Mouse (Mus musculus) midbrain, embryonic 10.5 days (tissue): ENCODE measurements around the gene Grip1. TPM values are rescaled to one million over a fixed set of nuclear protein-coding genes. Genes with fewer than 3 reads are reported as not detected.

Source experiments
- DNase-seq: peaks from one replicate; pipeline ENCODE4 v3.0.0-alpha.2; 2017; ENCODE audit warnings: low spot score
- H3K27ac ChIP-seq: fragments of 300-500 bp; sonication (generic); replicated peaks from 2 replicates; pipeline ENCODE4 v1.5.1; 2016; ENCODE audit warnings: mild to moderate bottlenecking
- H3K27me3 ChIP-seq: fragments of 300-500 bp; sonication (generic); 2 replicates; pipeline ENCODE4 v1.6.1; 2016; ENCODE audit warnings: low read depth, mild to moderate bottlenecking; ENCODE audit not compliant: poor library complexity, severe bottlenecking
- H3K36me3 ChIP-seq: fragments of 300-500 bp; sonication (generic); 2 replicates; pipeline ENCODE4 v1.6.1; 2016; ENCODE audit warnings: mild to moderate bottlenecking, moderate library complexity
- H3K4me1 ChIP-seq: fragments of 300-500 bp; sonication (generic); 2 replicates; pipeline ENCODE4 v1.6.1; 2016
- H3K4me3 ChIP-seq: fragments of 300-500 bp; sonication (generic); 2 replicates; pipeline ENCODE4 v1.5.1; 2016; ENCODE audit warnings: mild to moderate bottlenecking, moderate library complexity
- H3K9me3 ChIP-seq: fragments of 300-500 bp; sonication (generic); replicated peaks from 2 replicates; pipeline ENCODE4 v1.6.1; 2016; ENCODE audit warnings: mild to moderate bottlenecking
- WGBS: fragments of 180-500 bp; shearing (Covaris S2); methylation state at CpG from one replicate; pipeline ENCODE4 v1.1.7; 2016; 5-methylcytosine and 5-hydroxymethylcytosine counted together
- polyA plus RNA-seq: library from polyadenylated mRNA; unstranded; fragments of >200 nt; fragmentation: Nextera tagmentation; extraction: Ambion mirVana; gene quantifications from 2 replicates; pipeline ENCODE4 v1.2.1, GENCODE M21; 2016

The Grip1 gene
- polyA plus RNA-seq, 1 experiment from 2014 or later, result 5.0 TPM

- no peaks in the 10 kb centered on the region for H3K27me3 ChIP-seq
- H3K36me3 ChIP-seq, result no peaks in the 10 kb centered on the region
- no peak overlapping the region for H3K27ac ChIP-seq
- DNase-seq, result no peak
- WGBS, result 85% methylated on average over 12 of the region's 12 CpGs
- H3K4me1 ChIP-seq, result peaks cover 3% of the 10 kb centered on the region; the same call in 1 of the 2 replicates
- H3K4me3 ChIP-seq, result no peak overlapping the region
- no peaks in the 10 kb centered on the region for H3K9me3 ChIP-seq
These were observed 682.5 kb downstream of the Grip1 start for GRCm38 (mm10) chr10:120136020-120136562.

Other genes starting within 250 kb of the Grip1 start
- gene Cand1, start 213.8 kb upstream of the Grip1 start, polyA plus RNA-seq, result 92.6 and 93.3 TPM in 2 replicates